In the genomic region with DNA sequence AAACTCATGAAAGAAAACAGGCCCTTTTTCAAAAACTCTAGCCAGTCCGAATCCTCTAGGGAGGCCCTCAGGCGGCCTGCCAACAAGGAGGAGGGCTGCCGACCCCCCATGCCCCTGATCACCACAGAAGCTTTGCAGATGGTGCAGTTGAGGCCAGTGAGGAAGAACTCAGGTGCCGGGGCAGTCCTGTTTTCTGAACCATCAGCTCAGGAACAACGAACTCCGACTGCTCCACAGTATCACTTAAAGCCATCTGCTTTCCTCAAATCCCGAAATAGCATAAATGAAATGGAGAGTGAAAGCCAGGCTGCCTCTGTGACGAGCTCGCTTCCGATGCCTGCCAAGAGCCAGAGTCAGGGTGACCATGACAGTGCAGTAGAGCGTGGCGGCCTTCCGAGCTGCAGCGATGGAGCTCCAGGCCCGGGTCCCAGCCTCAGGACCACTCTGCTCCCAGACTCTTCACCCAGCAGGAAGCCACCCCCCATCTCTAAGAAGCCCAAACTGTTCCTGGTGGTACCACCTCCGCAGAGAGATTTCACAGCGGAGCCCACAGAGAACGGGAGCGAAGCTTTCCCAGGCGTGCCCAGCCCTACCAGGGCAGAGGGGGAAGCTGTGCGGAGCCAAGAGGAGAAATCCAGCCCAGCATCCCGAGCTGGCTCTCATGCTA, we compare ENCODE assay signal across 8 mouse cellular contexts. TPM values are rescaled to one million over a fixed set of nuclear protein-coding genes. Genes with fewer than 3 reads are reported as not detected.
DNase-seq lines count a peak whose midpoint lies in the region; ATAC-seq and TF ChIP-seq lines count a peak whose summit lies in the region.

No protein-coding gene starts in this region.

- H3K4me2 ChIP-seq in intestine, embryonic 16.5 days (ENCODE audit: low read depth, low read length) = no peak overlapping the region
- H3K4me2 ChIP-seq in limb, embryonic 13.5 days (replicated peaks) = 0 out of 2 replicates have a peak overlapping the region, but pooled peaks have one; percentile 17

- H3K27ac ChIP-seq in testis, adult 2 months (ENCODE audit: control insufficient read depth, insufficient read depth, low read depth, low read length) = no peak overlapping the region
- H3K27ac ChIP-seq in intestine, embryonic 16.5 days (ENCODE audit: low read length) = no peak overlapping the region
- 0 out of 2 replicates have a peak overlapping the region, but pooled peaks have one; percentile 33 for H3K27ac ChIP-seq in limb, embryonic 13.5 days

- TF ChIP-seq CTCF in testis, adult 2 months (IDR thresholded peaks at IDR 0.05; ENCODE audit: control insufficient read depth, insufficient read depth, insufficient replicate concordance, low read depth, low read length) = no peak

- 75% methylated on average over 22 of the region's 22 CpGs for WGBS in intestine, embryonic 16.5 days
- 81% methylated on average over 22 of the region's 22 CpGs for WGBS in limb, embryonic 13.5 days

- no peaks in the 10 kb centered on the region for H3K9me3 ChIP-seq in intestine, embryonic 16.5 days (ENCODE audit: control insufficient read depth, low read length)
- no peaks in the 10 kb centered on the region for H3K9me3 ChIP-seq in limb, embryonic 13.5 days

- no peaks in the 10 kb centered on the region; the same call in 1 of the 2 replicates for H3K27me3 ChIP-seq in testis, adult 2 months (ENCODE audit: control insufficient read depth, insufficient read depth, low read length)
- no peaks in the 10 kb centered on the region for H3K27me3 ChIP-seq in intestine, embryonic 16.5 days (replicated peaks; ENCODE audit: control insufficient read depth, insufficient read depth, low read length)
- no peaks in the 10 kb centered on the region for H3K27me3 ChIP-seq in limb, embryonic 13.5 days

- 0 out of 2 replicates have a peak, but pooled peaks have one; percentile 6 for ATAC-seq in intestine, embryonic 16.5 days
- 0 out of 2 replicates have a peak, but pooled peaks have one; percentile 38 for ATAC-seq in limb, embryonic 13.5 days (ENCODE audit: low FRiP score, low read depth)
- ATAC-seq in granulocyte monocyte progenitor cell, adult 5-6 weeks (replicated peaks; ENCODE audit: poor library complexity, severe bottlenecking) = no peak

- no peak for DNase-seq in testis, postnatal 14 days (ENCODE audit: low spot score)
- DNase-seq in gastrocnemius, adult 8-10 months (ENCODE audit: low spot score in 2 of 2) = peak; percentile 41 to 54
- no peak for DNase-seq in adrenal gland, postnatal 4 days (ENCODE audit: low spot score in 2 of 2)
- DNase-seq in thymus, postnatal 4 days = no peak

- peak overlapping the region; percentile 10; the same call in 1 of the 2 replicates for H3K4me3 ChIP-seq in testis, adult 2 months (ENCODE audit: control insufficient read depth, low read depth, low read length)
- no peak overlapping the region for H3K4me3 ChIP-seq in intestine, embryonic 16.5 days (ENCODE audit: low read length)
- no peak overlapping the region for H3K4me3 ChIP-seq in limb, embryonic 13.5 days

- H3K36me3 ChIP-seq in testis, adult 2 months (ENCODE audit: control insufficient read depth, insufficient read depth, low read length) = no peaks in the 10 kb centered on the region
- H3K36me3 ChIP-seq in intestine, embryonic 16.5 days (ENCODE audit: control insufficient read depth, insufficient read depth, low read length) = peaks cover 12% of the 10 kb centered on the region; the same call in 1 of the 2 replicates
- peaks cover 30% of the 10 kb centered on the region for H3K36me3 ChIP-seq in limb, embryonic 13.5 days

- H3K4me1 ChIP-seq in testis, adult 2 months (ENCODE audit: control insufficient read depth, insufficient read depth, low read length) = peaks cover 11% of the 10 kb centered on the region
- H3K4me1 ChIP-seq in intestine, embryonic 16.5 days (ENCODE audit: control insufficient read depth, insufficient read depth, low read length) = 0 out of 2 replicates have a peak, but pooled peaks cover 2% of the 10 kb centered on the region
- H3K4me1 ChIP-seq in limb, embryonic 13.5 days = peaks cover 33% of the 10 kb centered on the region

- no peak for TF ChIP-seq POLR2A in testis, adult 2 months (IDR thresholded peaks at IDR 0.05; ENCODE audit: control insufficient read depth, low read depth, low read length)

- no peak overlapping the region for H3K9ac ChIP-seq in intestine, embryonic 16.5 days (ENCODE audit: low read depth, low read length)
- H3K9ac ChIP-seq in limb, embryonic 13.5 days = no peak overlapping the region

RNA-seq across cellular contexts. Expression of gene Hebp2, which starts 19.6 kb away (rescaled TPM):
- polyA plus RNA-seq in testis, adult 2 months (2012; rRNA removed) = 2.1 and 2.6 TPM in 2 replicates
- under 1 TPM; 0.27 to 0.44 (median 0.34) TPM for total RNA-seq in gastrocnemius, adult 8-10 months (2022)
- polyA plus RNA-seq in intestine, embryonic 16.5 days (2015; fragmentation: Nextera tagmentation; extraction: Ambion mirVana) = 5.9 and 7.0 TPM in 2 replicates
- polyA plus RNA-seq in limb, embryonic 13.5 days (2015; fragmentation: Nextera tagmentation; extraction: Ambion mirVana) = 23.0 and 24.9 TPM in 2 replicates
- 10 to 100 TPM in 1 of 2 experiments, 1 to 10 TPM in 1; 7.2 to 10.2 TPM for total RNA-seq in adrenal gland, postnatal 4 days (2021)
- not detected in 2 replicates for total RNA-seq in granulocyte monocyte progenitor cell, adult 5-6 weeks (2014; fragmentation: Nextera tagmentation)
- total RNA-seq in granulocyte monocyte progenitor cell, adult 5-6 weeks (2017) = 1.2 and 2.3 TPM in 2 replicates

Comparison
In these comparisons a context has a peak if more than half of its experiments do, and no peak if none do; other contexts are left out.
1. DNase-seq: peak in gastrocnemius, adult 8-10 months (2 of 2); none in testis, postnatal 14 days (single experiment), adrenal gland, postnatal 4 days (0 of 2) and thymus, postnatal 4 days (single experiment).